Mouse (Mus musculus) testis, adult 2 months (tissue): ENCODE data around the gene Cd40lg. TPM values are rescaled to one million over a fixed set of nuclear protein-coding genes. Genes with fewer than 3 reads are reported as not detected.

Experiments
- H3K27ac ChIP-seq: fragments of 200-500 bp; 2 replicates; pipeline ENCODE4 v1.5.1; 2012; ENCODE audit warnings: low read depth, low read length; ENCODE audit not compliant: control insufficient read depth, insufficient read depth
- H3K27me3 ChIP-seq: fragments of 200-500 bp; 2 replicates; pipeline ENCODE4 v1.6.1; 2012; ENCODE audit warnings: mild to moderate bottlenecking, low read length, moderate library complexity; ENCODE audit not compliant: control insufficient read depth, insufficient read depth
- H3K36me3 ChIP-seq: fragments of 200-500 bp; 2 replicates; pipeline ENCODE4 v1.6.1; 2012; ENCODE audit warnings: mild to moderate bottlenecking, low read length; ENCODE audit not compliant: control insufficient read depth, insufficient read depth
- H3K4me1 ChIP-seq: fragments of 200-500 bp; 2 replicates; pipeline ENCODE4 v1.6.1; 2012; ENCODE audit warnings: low read length; ENCODE audit not compliant: control insufficient read depth, insufficient read depth
- H3K4me3 ChIP-seq: fragments of 200-500 bp; 2 replicates; pipeline ENCODE4 v1.5.1; 2012; ENCODE audit warnings: low read depth, mild to moderate bottlenecking, low read length, moderate library complexity, mixed read lengths; ENCODE audit not compliant: control insufficient read depth
- CTCF ChIP-seq: fragments of 200-500 bp; IDR thresholded peaks from 2 replicates; pipeline ENCODE4 v1.5.1; 2012; ENCODE audit warnings: low read depth, mild to moderate bottlenecking, inconsistent platforms, low read length, moderate library complexity; ENCODE audit not compliant: control insufficient read depth, insufficient read depth, insufficient replicate concordance
- POLR2A ChIP-seq: fragments of 200-500 bp; IDR thresholded peaks from 2 replicates; pipeline ENCODE4 v1.6.1; 2012; ENCODE audit warnings: low read depth, mild to moderate bottlenecking, inconsistent platforms, low read length, moderate library complexity; ENCODE audit not compliant: control insufficient read depth
- polyA plus RNA-seq: library from polyadenylated mRNA; depleted of rRNA; stranded (reverse); fragments of >200 nt; gene quantifications from 2 replicates; pipeline ENCODE4 v1.2.3, GENCODE M21; 2012; rRNA removed

Gene Cd40lg
- polyA plus RNA-seq, 1 experiment: 0.16 TPM

- no peaks in the 10 kb centered on the region for H3K27me3 ChIP-seq
- H3K4me1 ChIP-seq: no peaks in the 10 kb centered on the region
- H3K4me3 ChIP-seq: no peak overlapping the region
- H3K27ac ChIP-seq: no peak overlapping the region
- no peaks in the 10 kb centered on the region for H3K36me3 ChIP-seq
- no peak for TF ChIP-seq CTCF
- no peak for TF ChIP-seq POLR2A
Measured at GRCm38 (mm10) chrX:57260744-57261143, 48.8 kb downstream of the Cd40lg start.

DNA sequence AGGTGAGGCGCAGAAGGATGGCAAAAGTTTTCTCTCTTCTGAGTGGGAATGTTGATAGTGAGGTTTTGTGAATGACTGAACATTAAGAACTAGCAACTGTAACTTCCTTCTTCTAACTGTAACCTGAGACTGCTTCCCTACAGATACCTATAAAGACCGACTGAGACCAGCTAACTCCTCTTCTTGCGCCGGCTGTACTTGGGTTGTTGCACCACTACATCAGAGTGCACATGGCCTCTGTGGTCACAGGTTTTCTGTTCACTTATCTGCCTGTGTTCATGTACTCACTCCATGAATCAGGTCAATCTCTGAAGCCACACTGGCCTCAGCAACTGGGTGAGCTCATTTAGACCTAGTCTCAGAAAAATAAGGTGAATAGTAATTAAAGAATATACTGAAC is 51.6 kb downstream of the Cd40lg start:
- Histone ChIP-seq H3K4me1 (no peaks in the 10 kb centered on the region), H3K36me3 (no peaks in the 10 kb centered on the region)
- TF ChIP-seq POLR2A: no peak
- no peak for TF ChIP-seq CTCF

More for the DNA sequence above, 51.6 kb downstream of the Cd40lg start:
- H3K4me3 ChIP-seq: no peak overlapping the region
- no peak overlapping the region for H3K27ac ChIP-seq
- H3K27me3 ChIP-seq: no peaks in the 10 kb centered on the region

Other genes starting within 250 kb of the Cd40lg start
- gene Brs3, start 169.1 kb upstream of the Cd40lg start, polyA plus RNA-seq: not detected in 2 replicates
- gene Htatsf1, start 158.6 kb upstream of the Cd40lg start, polyA plus RNA-seq: 7.5 and 10.0 TPM in 2 replicates
- gene Vgll1, start 124.0 kb upstream of the Cd40lg start, polyA plus RNA-seq: 0.26 and 0.83 TPM in 2 replicates
- 14.4 and 19.2 TPM in 2 replicates for gene Arhgef6, start 126.6 kb downstream of the Cd40lg start, polyA plus RNA-seq
- gene Rbmx, start 180.9 kb downstream of the Cd40lg start, polyA plus RNA-seq: 4.6 and 5.1 TPM in 2 replicates
- gene Gm364, start 197.0 kb downstream of the Cd40lg start, polyA plus RNA-seq: 10.7 and 19.8 TPM in 2 replicates